Mouse (Mus musculus): ENCODE data around the gene Acox2. TPM values are rescaled to one million over a fixed set of nuclear protein-coding genes. Genes with fewer than 3 reads are reported as not detected.
A peak's percentile ranks its signal among the peaks of the same experiment; 100 is the strongest.
"Not testable (repeated sequence)": the region's sequence is repeated elsewhere in the genome, so short reads cannot be mapped to it uniquely, and the experiment has no call there.

Acox2 gene
- under 1 TPM; 0.50 to 0.92 TPM for total RNA-seq (2021)
- long read RNA-seq, experiment 1, partial matches to known transcripts: 0 of 1 reads
- long read RNA-seq, experiment 1, other reads (novel, unspliced or antisense): 1 of 1 reads
- long read RNA-seq, experiment 2: 0 reads

DNA sequence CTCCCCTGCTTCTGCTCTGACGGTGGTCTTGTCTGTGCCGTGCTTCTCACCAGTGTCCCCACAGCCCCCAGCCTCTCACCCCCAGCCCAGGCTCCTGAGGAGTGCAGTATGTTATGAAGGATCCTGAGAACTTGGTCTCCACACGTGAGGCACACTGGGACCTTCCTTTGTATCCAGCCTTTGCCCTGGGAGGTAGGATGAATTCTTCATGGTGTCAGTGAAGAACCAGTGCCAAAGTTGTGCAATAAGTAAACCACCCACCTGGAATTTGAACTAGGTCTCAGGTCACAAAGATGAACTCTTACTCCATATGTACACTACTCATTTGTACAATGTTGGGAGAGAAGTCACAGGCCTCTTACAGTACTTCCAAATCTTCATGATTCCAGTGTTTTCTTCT, at the start of gene Acox2:
Gene Acox2 (minus strand): TSS at position 188 of the 400 bp plus-strand sequence.
- DNase-seq: no peak

DNA sequence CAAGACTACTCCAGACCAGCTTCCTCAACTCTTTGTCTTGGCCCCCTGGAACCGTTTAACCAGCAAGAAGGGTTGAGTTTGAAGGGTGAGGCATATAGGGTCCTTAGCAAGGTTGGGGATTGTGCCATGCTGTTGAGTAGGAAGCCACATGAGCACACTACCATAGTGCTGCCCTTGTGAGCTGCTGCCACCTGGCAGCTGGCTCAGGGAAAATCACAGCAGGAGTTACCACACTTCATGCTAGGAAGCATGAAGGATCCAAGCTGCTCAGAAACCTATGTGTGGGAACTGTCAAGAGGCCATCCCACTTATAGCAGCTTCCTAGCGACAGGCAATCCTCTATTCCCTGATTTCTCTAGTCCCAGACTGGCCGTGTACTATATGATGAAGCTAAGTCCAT, 49.5 kb upstream of the Acox2 start:
- no peak for DNase-seq

DNA sequence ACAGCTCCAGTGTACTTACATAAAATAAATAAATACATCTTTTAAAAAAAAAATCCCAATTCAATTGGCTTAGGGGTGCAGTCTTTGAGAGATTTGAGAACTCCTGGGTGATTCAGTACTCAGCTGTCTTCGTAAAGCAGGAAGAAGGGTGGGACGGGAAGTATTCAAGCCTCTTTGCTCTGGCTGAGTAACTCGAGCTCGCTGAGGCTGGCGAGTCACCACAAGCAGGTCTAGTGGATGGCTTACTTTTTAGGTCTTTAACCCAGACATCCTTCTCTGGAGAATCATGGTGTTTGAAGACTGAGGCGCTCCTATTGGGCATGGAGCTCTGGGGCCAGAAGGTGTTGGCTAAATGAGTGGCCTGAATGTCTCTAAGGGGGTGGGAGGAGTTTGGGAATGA, 47.7 kb upstream of the Acox2 start:
- no peak for DNase-seq

- no peak for DNase-seq
Measured at GRCm38 (mm10) chr14:8305014-8305413, 45.9 kb upstream of the Acox2 start.

DNA sequence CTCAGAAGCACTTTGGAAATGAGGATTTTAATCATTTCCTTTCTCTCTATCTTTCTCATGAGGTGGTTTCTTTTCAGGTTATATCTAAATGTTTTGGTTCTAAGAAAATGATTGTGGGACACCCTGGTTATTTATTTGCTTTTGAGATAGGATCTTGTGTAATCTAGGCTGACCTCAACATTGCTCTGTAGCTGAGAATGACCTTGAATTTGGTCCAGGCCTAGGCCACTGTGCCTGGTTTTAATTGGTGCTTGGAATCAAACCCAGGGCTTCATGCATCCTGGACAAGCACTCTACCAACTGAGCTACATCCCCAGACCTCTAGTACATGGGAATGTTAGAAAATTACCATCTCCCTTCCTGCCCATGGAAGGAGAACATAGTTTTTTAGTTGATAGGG, 44.9 kb upstream of the Acox2 start:
- peak in 1 of 2 experiments; percentile 36 for DNase-seq

- DNase-seq: no peak
Measured at GRCm38 (mm10) chr14:8302687-8303086, 43.5 kb upstream of the Acox2 start.

GRCm38 (mm10) chr14:8300281-8300680, 41.1 kb upstream of the Acox2 start:
- DNase-seq: peak; percentile 70 to 73

DNA sequence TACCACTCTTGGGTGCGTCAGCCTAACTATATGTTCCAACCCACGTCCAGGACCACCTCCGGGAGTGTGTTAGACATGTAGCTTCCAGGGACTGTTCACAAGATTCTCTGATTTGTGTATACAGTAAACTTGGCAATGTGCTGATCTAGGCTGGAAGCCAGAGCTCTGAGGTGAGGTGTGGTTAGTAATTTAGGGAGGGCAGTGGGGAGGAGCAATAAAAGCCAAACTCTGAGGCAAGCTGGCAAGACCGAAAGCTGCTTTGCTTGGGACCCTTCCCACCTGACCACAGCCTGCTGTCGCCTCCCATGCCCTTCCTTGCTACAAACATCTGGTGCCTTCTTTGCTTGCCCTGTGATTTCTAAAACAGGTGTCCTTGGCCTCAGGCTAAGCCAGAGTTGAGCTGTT, 38.7 kb upstream of the Acox2 start:
- DNase-seq: peak in 1 of 2 experiments; percentile 32

- DNase-seq: no peak
Measured at GRCm38 (mm10) chr14:8294257-8294656, 35.1 kb upstream of the Acox2 start.

GRCm38 (mm10) chr14:8286595-8286994, 27.4 kb upstream of the Acox2 start:
- not testable (repeated sequence) for DNase-seq

DNA sequence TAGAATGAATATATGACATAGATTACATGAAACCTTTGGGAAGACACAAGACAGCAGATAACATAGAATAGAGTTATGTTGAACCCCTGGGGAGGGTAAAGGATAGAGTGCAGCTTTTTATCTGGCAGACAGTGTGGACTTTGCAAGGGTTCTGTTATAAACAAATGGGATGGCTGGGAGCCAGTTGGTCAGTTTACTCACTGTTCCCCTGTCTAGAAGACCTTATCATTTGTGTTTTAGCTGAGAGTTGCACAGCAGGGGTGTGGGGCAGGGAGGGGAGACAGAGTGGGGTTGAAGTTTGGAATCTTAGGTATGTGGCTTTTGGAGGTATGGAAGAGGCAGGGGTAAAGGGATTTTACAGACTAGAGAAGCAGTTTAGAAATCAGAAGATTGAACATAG, 24.6 kb upstream of the Acox2 start:
- DNase-seq: no peak

GRCm38 (mm10) chr14:8271281-8271680, 12.1 kb upstream of the Acox2 start:
- DNase-seq: peak; percentile 43 to 60

GRCm38 (mm10) chr14:8264378-8264777, 5.2 kb upstream of the Acox2 start:
- DNase-seq: no peak

DNA sequence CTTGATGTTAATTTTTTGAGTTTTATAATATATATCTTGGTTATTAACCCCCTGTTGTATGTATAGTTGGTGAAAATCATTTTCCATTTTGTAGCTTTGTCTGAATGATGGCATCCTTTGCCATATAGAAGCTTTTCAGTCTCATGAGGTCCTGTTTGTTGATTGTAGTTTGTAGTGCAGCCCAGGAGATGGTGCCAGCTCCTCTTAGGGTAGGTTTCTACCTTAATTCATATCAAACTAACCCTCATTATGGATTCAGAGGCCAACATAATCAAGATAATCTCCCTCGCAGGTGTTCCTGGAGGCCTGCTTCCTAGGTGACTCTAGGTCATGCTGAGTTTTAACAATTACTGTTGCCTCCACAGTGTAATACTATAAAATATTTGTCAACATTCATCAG, 3.1 kb upstream of the Acox2 start:
- DNase-seq: no peak

DNA sequence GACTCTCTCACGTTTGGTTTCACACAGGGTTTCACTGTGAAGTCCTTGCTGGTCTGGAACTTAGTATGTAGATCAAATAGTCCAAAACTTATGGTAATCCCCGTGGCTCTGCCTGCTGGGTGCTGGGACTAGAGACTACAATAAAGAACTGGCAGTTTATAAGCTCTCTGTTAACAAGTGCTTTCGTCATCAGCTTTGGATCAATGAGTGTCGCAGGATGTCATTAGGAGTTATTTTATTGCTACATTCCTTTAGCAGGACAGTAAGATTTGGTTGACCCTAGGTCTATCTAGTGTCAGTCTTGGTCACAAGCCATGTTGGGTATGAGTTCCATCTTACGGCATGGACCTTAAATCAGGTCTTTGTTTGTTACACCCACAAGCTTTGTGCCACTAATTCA, 1.1 kb upstream of the Acox2 start:
- no peak for DNase-seq

DNA sequence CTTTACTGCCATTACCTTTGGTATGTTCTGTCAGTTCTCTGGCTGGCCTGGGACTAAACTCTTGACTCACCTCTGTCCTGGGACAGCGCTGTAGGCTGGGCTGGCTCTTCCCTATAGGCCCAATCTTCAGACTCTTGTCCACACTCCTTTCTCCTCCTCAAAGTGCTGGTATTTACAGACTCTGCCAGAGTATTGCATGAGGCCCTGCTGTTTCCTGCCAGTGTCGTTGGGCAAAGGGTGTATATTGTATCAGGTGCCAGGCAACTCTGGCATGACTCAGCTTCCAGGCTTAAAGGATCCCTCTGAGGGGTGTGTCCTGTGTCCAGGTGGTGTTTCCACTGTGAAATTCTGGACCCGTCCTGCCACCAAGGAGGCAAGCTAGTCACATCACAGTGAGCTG, 401 bp downstream of the Acox2 start:
- DNase-seq: peak in 1 of 2 experiments; percentile 23

DNA sequence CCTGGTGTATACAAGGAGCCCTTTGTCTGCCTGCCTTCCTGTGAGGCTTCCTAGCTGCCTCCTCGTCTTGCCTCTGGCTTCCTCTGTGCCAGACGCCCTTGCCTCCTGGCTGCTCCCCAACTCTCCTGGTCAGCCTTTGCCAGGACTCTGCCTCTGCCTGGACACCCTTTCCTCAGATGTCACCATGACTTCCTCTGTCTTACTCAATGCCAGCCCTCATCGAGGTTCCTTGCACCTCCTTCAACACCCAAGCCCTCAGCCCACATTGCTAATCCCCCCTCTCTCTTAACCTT, 872 bp downstream of the Acox2 start:
- DNase-seq: peak; percentile 16 to 55

DNA sequence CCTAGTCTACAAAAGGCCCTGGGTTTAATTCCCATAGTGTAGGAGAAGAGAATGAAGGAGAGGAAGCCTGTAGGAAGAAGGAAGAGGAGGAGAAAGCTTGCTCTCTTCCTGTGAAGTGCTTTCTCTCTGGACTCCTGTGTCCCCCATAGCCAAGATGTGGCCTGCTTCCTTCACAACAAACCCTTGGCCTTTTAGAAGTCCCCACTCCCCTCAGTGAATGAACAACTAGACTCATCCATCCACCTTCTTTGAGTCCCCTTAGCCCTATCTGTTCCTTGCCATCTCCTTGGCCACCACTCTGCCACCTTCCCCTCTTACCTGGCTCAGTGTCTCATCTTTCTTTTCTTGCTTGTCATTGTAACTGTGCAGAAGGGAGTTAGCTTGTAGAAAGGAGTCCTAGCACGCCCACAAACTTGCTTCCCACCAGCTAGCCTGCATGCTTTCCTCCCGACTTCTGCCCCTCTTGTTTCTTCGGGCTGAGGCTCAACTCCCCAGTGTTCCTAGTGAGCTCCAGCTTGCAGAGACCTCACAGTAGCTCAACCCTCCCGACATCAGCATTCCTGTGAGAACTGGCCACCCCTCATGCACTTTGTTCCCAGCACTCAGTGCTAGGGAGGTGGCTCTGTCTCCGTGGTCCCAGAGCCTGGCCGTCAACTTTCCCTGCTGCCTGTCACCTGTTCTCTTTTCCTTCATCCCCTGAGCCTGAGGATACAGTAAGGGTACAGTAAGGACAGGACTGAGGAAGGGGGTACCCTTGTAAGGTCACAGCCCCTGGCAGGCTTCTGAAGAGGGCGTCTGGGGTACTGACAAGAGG, 1.4 kb downstream of the Acox2 start:
- DNase-seq: no peak

DNA sequence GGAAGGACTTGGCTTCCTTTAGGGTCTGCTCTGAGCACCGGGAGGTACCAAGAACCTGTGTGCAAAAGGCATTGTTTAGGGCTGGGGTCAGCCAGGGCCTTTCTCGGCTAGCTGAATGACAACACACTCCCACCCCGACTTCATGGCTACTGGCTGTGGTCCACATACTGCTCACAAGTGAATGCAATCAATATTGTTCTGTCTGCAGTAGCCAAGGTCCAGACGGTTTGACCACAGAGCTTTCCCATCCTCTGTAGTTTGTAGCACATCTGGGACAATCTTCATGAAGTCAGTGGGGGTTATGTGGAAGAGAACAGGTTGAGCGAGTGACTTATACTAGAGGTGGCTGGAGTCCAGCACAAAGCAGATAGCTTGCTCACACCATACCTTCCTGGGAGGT, 2.3 kb downstream of the Acox2 start:
- no peak for DNase-seq

DNA sequence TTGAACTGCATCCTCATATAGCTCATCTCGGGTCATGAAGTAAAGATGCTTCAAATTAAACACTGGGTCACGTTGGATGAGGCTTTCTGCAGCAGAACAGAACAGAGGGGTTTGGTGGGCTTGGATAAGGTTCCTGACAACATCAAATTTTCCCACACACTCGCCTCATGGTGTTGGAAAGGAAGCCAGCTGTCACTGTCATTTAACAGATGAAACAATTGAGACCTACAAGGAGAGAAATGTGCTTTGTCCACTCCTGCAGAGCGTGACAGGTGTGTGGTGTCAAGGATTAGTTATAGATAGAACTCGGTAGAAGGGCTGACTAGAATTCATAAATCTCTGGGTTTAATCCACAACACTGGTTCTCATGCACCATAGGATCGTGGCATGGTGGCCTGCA, 3.1 kb downstream of the Acox2 start:
- DNase-seq: no peak

DNA sequence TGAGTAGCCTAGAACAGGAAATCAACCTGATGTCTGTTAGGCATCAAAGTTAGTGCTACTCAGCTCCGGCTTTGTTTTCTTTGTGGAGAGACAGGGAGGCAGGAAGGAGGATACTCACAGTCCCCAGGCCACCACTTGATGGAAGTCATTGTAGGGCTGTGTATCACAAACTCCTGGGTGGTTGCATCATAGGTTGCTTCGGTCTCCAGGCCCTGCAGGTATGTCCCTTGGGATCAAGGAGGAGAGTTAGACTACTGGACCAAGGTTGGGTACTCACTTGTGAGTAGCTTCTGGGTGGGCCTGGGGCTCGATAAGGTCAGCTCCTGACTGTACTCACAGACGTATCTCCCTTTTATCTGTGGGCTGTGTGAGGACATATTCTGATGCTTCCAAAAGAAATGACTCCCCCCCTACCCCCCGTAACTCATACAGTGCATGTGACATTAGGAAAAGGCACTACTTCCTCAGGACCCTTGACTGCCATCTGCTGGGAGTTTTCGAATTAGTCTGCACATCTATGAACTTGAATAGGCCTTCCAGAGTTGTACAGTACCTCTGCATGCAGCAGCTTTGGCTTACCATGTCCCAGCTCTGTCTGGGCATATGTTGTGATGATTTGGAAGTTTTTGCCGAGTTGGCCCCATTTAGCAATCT, 4.0 kb downstream of the Acox2 start:
- DNase-seq: peak; percentile 49 to 66

DNA sequence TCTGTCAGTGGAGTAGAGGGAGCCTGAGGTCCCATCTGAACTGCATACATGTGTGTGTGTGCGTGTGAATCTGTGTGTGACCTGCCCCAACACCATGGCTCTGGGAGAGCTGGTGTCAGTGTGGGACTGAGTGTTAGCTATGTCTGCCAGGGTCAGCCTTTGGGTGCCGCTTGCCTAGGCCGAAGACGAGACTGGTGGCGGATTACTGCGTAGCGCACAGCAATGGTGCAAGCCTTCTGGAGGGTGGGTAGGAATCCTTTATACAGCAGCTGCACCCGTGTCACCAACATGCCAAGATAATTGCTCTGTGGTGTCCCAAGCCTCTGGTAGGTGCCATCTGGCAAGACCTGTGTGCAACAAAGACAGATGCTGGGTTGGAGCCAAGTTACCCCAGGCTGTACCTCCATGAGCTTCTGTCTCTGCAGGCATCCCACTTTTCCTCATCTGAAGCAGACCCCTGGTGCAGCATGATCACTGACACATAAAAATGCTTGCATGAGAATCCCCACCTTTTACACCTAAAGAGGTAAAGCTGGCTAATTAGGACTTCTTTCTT, 7.7 kb downstream of the Acox2 start:
- DNase-seq: no peak

GRCm38 (mm10) chr14:8250141-8250871, 8.8 kb downstream of the Acox2 start:
- no peak for DNase-seq
